Mouse (Mus musculus): ENCODE data around the gene Clca1. TPM values are rescaled to one million over a fixed set of nuclear protein-coding genes. Genes with fewer than 3 reads are reported as not detected.

Clca1 gene
- polyA plus RNA-seq, 1 experiment from 2014 or later = 0.08 TPM

DNA sequence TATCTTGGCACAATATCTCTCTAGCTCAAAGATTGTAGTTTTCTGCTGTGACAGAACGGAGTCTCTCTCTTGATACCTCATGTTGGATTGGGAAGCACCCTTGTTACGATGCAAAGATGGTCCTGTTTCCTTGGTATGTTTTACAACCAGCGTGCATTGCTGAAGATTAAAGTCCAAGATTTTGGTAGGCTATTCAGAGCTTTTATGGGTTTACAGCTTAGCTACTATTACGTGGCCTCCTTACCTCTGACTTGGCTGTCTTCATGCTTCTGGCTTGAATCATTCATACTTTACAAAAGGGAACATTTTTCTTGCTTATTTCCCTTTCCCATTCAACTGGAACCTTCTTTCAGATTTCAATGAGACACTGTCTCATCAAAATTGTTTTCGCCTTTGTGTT, 39.5 kb downstream of the Clca1 start:
- WGBS = 77% methylated on average over 5 of the region's 5 CpGs
- ATAC-seq (ENCODE audit: low FRiP score, low read depth) = no peak
- H3K4me3 ChIP-seq = no peak overlapping the region
- H3K27ac ChIP-seq = no peak overlapping the region
- H3K4me2 ChIP-seq (replicated peaks) = no peak overlapping the region
- no peaks in the 10 kb centered on the region for H3K9me3 ChIP-seq
- H3K36me3 ChIP-seq = no peaks in the 10 kb centered on the region
- no peak overlapping the region for H3K9ac ChIP-seq
- no peaks in the 10 kb centered on the region for H3K4me1 ChIP-seq
- no peaks in the 10 kb centered on the region for H3K27me3 ChIP-seq

DNA sequence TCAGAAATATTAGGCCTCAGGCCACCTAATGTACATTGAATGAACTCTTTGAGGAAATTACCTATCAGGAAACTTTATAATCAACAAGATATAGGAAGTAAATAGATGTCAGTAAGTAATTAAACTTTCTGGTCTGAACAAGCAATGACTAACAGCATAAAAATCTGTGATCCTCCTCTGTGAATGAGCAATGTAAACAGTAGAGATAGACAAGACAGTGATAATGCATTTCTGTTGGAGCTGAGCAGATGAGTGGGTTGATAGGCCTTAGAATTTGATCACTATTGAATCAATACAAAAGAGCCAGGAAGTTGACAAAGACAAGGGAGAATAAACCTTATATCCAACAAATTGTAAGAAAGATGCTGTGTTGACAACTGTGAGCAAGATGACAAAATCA, 40.0 kb downstream of the Clca1 start:
- ATAC-seq (ENCODE audit: low FRiP score, low read depth) = no peak
- no peaks in the 10 kb centered on the region for H3K9me3 ChIP-seq
- no peak overlapping the region for H3K4me3 ChIP-seq
- no peak overlapping the region for H3K4me2 ChIP-seq (replicated peaks)
- H3K9ac ChIP-seq = no peak overlapping the region
- H3K27ac ChIP-seq = no peak overlapping the region
- no peaks in the 10 kb centered on the region for H3K27me3 ChIP-seq
- no peaks in the 10 kb centered on the region for H3K4me1 ChIP-seq
- H3K36me3 ChIP-seq = no peaks in the 10 kb centered on the region

DNA sequence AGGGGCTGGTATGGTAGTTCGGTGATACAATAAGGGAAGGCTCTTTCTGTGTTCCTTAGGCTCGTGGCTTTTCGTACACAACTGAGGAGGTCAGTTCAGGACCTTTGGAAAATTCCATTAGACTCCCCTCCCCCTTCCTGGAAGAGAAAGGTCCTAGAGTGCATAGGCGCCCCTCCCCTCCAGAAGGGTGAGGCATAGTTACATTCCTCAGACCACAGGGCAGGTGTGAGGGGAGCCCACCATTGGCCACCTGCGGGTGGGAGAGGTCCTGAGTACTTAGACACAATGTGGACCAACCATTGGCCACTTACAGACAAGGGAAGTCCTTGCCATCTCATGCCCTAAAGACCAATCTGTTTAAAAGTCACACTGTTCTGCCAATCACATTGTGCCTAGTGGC, 46.7 kb downstream of the Clca1 start:
- WGBS = 80% methylated on average over 5 of the region's 5 CpGs
- ATAC-seq (ENCODE audit: low FRiP score, low read depth) = no peak
- no peaks in the 10 kb centered on the region for H3K27me3 ChIP-seq

DNA sequence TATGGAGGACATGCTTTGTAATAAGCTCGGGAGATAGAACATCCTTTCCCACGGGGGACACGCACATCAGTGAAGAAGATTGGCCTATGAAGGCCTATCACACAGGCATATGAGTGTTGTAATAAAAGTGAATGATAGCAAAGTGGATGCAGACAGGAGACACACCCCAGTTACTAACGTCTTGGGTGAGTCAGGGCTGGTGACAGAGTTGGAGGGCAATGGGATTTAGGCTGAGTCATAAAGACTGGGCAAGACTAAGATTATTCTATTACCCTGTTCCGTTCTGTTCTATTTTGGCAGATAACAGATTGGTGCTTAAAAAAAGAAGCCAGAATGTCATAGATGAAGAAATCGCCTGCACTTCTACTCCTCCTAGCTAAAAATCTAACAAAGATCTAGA, 52.0 kb downstream of the Clca1 start:
- Histone ChIP-seq H3K36me3 (no peaks in the 10 kb centered on the region), H3K4me3 (no peak overlapping the region), H3K9me3 (no peaks in the 10 kb centered on the region), H3K27me3 (no peaks in the 10 kb centered on the region), H3K4me2 (replicated peaks) (no peak overlapping the region), H3K4me1 (no peaks in the 10 kb centered on the region), H3K27ac (no peak overlapping the region), H3K9ac (no peak overlapping the region)
- ATAC-seq (ENCODE audit: low FRiP score, low read depth) = no peak
- 85% methylated on average over 6 of the region's 6 CpGs for WGBS

More for the DNA sequence above, 46.7 kb downstream of the Clca1 start:
- Histone ChIP-seq H3K9ac (no peak overlapping the region), H3K4me2 (replicated peaks) (no peak overlapping the region), H3K27ac (no peak overlapping the region), H3K4me3 (no peak overlapping the region), H3K4me1 (no peaks in the 10 kb centered on the region), H3K36me3 (no peaks in the 10 kb centered on the region), H3K9me3 (no peaks in the 10 kb centered on the region)

DNA sequence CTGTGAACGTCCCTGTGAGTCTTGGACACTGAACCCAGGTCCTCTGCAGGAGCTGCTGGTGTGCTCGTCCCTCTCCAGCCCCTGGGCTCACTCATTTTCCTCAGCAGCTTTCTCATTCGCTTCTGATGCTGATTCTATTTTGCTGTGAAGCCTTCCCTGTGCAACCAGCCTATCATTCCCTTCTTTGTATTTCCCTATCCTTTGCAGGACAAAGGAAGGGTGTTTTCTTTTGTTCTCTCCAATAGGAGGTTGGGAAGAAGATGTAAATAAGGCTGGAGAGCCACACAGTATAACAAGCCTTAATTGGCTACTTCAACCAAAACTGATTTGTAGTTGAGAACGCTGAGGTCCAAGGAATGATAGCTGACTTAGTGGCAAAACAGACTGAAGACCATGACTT, 54.9 kb downstream of the Clca1 start:
- no peak for ATAC-seq (ENCODE audit: low FRiP score, low read depth)
- no peak overlapping the region for H3K9ac ChIP-seq
- H3K4me1 ChIP-seq = no peaks in the 10 kb centered on the region
- WGBS = 59% methylated on average over 4 of the region's 4 CpGs
- H3K4me3 ChIP-seq = no peak overlapping the region
- no peak overlapping the region for H3K27ac ChIP-seq
- no peaks in the 10 kb centered on the region for H3K27me3 ChIP-seq
- no peaks in the 10 kb centered on the region for H3K36me3 ChIP-seq
- no peak overlapping the region for H3K4me2 ChIP-seq (replicated peaks)
- H3K9me3 ChIP-seq = no peaks in the 10 kb centered on the region

DNA sequence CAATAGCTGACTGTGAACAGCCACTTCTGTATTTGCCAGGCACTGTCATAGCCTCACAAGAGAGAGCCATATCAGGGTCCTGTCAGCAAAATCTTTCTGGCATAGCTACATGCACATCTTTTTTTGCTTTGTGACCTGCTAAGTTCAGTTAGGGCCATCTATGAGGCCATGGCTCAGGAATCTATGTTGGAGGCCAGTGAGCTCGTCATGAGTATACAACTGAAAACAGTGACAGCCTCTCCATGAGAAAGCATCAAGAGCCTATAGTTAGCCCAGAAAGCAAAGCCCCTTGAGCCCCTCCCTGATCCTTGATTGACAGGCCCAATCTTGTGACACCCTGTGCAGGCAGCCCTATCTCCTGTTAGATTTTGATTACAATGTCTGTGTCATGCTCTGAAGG, 56.5 kb downstream of the Clca1 start:
- H3K27me3 ChIP-seq = no peaks in the 10 kb centered on the region
- 71% methylated on average over 1 of the region's 1 CpGs for WGBS

DNA sequence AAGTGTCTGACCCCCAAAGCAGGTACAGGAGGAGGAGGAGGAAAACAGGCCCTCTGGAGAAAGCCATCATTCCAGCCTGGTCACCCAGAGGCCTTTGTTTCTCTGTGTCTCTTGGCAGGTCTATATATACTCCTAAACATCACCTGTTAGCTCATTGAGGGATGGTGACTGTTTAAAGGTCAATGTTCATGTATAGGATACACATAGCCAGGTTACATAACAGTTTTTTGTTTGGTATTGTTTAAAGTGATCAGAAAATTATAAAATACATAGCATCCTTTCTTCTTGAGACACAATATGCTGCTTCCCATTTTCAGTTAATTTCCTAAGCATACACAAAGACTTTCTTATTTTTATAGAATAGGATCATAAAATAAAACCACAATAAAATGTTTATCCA, 57.6 kb downstream of the Clca1 start, which contains the start of gene Clca4a:
Clca4a (minus strand) TSS at position 101 of the 400 bp plus-strand sequence.
- no peaks in the 10 kb centered on the region for H3K9me3 ChIP-seq
- H3K27ac ChIP-seq = no peak within 1 kb of the TSS
- no peak for ATAC-seq (ENCODE audit: low FRiP score, low read depth)
- no peaks in the 10 kb centered on the region for H3K36me3 ChIP-seq
- H3K27me3 ChIP-seq = no peaks in the 10 kb centered on the region
- no peak within 1 kb of the TSS for H3K9ac ChIP-seq
- no peak within 1 kb of the TSS for H3K4me3 ChIP-seq
- no peaks in the 10 kb centered on the region for H3K4me1 ChIP-seq
- H3K4me2 ChIP-seq (replicated peaks) = no peak within 1 kb of the TSS

More for the DNA sequence above, 56.5 kb downstream of the Clca1 start:
- no peaks in the 10 kb centered on the region for H3K36me3 ChIP-seq
- H3K9me3 ChIP-seq = no peaks in the 10 kb centered on the region
- ATAC-seq (ENCODE audit: low FRiP score, low read depth) = no peak
- no peak overlapping the region for H3K9ac ChIP-seq
- no peaks in the 10 kb centered on the region for H3K4me1 ChIP-seq
- H3K4me2 ChIP-seq (replicated peaks) = no peak overlapping the region
- H3K27ac ChIP-seq = no peak overlapping the region
- no peak overlapping the region for H3K4me3 ChIP-seq

DNA sequence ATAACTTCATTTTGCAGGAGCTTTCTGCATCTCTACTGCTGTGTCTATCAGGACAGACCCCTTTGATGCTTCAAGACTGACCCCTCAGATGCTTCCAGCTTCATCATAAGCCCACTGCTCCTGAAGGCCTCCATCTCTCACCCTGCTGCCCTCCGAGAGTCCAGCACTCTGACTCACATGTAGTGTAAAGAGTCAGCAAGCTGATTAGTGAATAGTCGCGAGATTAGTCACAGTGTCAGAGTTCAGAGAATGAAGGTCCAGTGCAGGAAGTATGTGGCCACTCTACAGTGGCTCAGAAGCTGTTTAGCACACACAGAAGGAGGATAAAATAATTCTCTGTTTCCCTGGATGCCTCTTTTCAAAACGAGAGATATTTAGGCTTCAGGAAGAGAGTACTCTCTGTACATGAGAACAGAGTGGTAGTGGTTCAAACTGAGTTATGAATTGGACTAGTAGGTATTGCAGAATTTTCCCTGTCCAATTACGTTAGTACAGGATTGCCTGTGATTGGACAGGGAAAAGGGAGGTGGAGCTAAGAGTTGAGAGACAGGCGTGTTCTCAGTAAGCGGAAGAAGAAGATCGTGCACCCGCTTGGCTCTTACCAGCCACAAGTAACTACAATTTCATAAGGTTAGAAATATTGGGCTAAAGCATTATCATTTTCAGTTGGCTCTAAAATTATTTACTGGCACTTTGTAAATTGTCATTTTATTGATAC, 60.9 kb downstream of the Clca1 start:
- Histone ChIP-seq H3K4me3 (no peak overlapping the region), H3K4me1 (no peaks in the 10 kb centered on the region), H3K36me3 (no peaks in the 10 kb centered on the region), H3K9ac (no peak overlapping the region), H3K9me3 (no peaks in the 10 kb centered on the region), H3K27ac (no peak overlapping the region), H3K27me3 (no peaks in the 10 kb centered on the region), H3K4me2 (replicated peaks) (no peak overlapping the region)
- WGBS = 82% methylated on average over 9 of the region's 9 CpGs
- ATAC-seq (ENCODE audit: low FRiP score, low read depth) = no peak

DNA sequence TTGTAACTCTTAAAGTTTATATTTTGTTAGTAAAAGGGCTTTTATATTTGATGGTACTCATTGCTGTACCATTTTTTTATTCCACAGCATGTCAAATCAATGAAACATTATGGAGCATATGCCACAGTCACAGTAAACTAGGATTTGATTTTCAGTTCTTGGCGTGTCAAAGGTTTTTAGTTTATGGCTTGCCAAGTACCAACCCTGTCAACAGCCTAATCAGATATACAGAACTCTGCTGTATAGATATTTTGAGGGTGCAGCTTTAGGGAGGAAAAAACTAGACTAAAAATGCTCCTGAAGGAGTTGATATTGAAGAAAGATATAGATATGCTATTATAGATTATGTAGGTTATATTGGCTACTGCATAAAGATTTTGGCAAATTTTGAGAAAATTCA, 62.8 kb downstream of the Clca1 start:
- Histone ChIP-seq H3K4me3 (no peak overlapping the region), H3K9ac (no peak overlapping the region), H3K27ac (no peak overlapping the region), H3K27me3 (no peaks in the 10 kb centered on the region), H3K4me1 (no peaks in the 10 kb centered on the region), H3K4me2 (replicated peaks) (no peak overlapping the region), H3K36me3 (no peaks in the 10 kb centered on the region), H3K9me3 (no peaks in the 10 kb centered on the region)
- ATAC-seq (ENCODE audit: low FRiP score, low read depth) = no peak
- WGBS = 71% methylated on average over 1 of the region's 1 CpGs

DNA sequence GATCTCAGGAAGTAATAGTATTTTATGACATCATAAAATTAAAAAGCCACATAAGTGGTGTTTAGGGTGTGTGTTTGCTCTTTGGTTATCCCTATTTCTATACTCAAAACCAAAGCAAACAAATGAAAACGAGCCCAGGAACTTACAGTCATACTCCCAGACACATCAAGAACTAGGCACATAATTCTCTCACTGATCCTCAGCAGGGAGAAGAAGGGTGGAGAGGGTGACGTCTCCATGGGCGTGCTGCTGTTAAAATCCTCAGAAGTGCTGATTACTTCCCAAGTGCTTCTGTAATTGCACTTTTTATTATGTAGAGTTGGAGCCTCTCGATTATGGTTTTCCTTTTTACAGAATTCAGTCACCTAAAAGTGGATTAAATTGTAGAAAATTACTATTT, 66.5 kb downstream of the Clca1 start:
- Histone ChIP-seq H3K27ac (no peak overlapping the region), H3K4me1 (no peaks in the 10 kb centered on the region), H3K27me3 (no peaks in the 10 kb centered on the region), H3K9ac (no peak overlapping the region), H3K36me3 (no peaks in the 10 kb centered on the region), H3K9me3 (no peaks in the 10 kb centered on the region), H3K4me3 (no peak overlapping the region), H3K4me2 (replicated peaks) (no peak overlapping the region)
- WGBS = 32% methylated on average over 4 of the region's 4 CpGs
- ATAC-seq (ENCODE audit: low FRiP score, low read depth) = no peak

Other genes with a start within 250 kb of the Clca1 start
- 0.32 TPM in 1 of 2 replicates, not detected in the other for gene Clca3a2, start 213.3 kb downstream of the Clca1 start, polyA plus RNA-seq (2015; fragmentation: Nextera tagmentation; extraction: Ambion mirVana)
- gene Clca3b, start 183.4 kb downstream of the Clca1 start, polyA plus RNA-seq (2015; fragmentation: Nextera tagmentation; extraction: Ambion mirVana) = not detected in 2 replicates
- gene Clca4b, start 100.2 kb downstream of the Clca1 start, polyA plus RNA-seq (2015; fragmentation: Nextera tagmentation; extraction: Ambion mirVana) = 0.06 TPM in 1 of 2 replicates, not detected in the other
- gene Clca4a, start 57.7 kb downstream of the Clca1 start, polyA plus RNA-seq (2015; fragmentation: Nextera tagmentation; extraction: Ambion mirVana) = 0.06 TPM in 1 of 2 replicates, not detected in the other
- gene Clca2, start 66.7 kb upstream of the Clca1 start, polyA plus RNA-seq (2015; fragmentation: Nextera tagmentation; extraction: Ambion mirVana) = 0.53 and 0.56 TPM in 2 replicates
- 17.8 and 19.2 TPM in 2 replicates for gene Odf2l, start 85.8 kb upstream of the Clca1 start, polyA plus RNA-seq (2015; fragmentation: Nextera tagmentation; extraction: Ambion mirVana)